Mouse (Mus musculus): ENCODE measurements at regions not wholly inside any gene's neighbourhood (a gene's known extent, or its start where the extent isn't known, plus 50 kb on each side); places are given as distances from the start of the nearest gene placed in this dataset.

- peak overlapping the region; percentile 50; the same call in 1 of the 2 replicates for H3K27ac ChIP-seq
- DNase-seq (ENCODE audit: low spot score) = peak; percentile 60
- 78% methylated on average over 18 of the region's 18 CpGs for WGBS
- H3K4me3 ChIP-seq = no peak overlapping the region
- H3K36me3 ChIP-seq = no peaks in the 10 kb centered on the region
- H3K4me1 ChIP-seq = peaks cover 10% of the 10 kb centered on the region; the same call in 1 of the 2 replicates
- no peaks in the 10 kb centered on the region for H3K27me3 ChIP-seq (ENCODE audit: insufficient read depth, poor library complexity, severe bottlenecking)
- 0 out of 2 replicates have a peak, but pooled peaks cover 3% of the 10 kb centered on the region for H3K9me3 ChIP-seq
These were observed 76.8 kb upstream of the Synm start for GRCm38 (mm10) chr7:67836117-67836949.

- WGBS = 74% methylated on average over 2 of the region's 2 CpGs
- H3K27ac ChIP-seq = no peak overlapping the region
These were observed 72.2 kb upstream of the Synm start for GRCm38 (mm10) chr7:67831738-67832137.

GRCm38 (mm10) chr7:67827386-67827785 lies 67.8 kb upstream of the Synm start:
- 52% methylated on average over 12 of the region's 12 CpGs for WGBS
- H3K27me3 ChIP-seq (ENCODE audit: insufficient read depth, poor library complexity, severe bottlenecking) = peaks cover 8% of the 10 kb centered on the region; the same call in 1 of the 2 replicates
- H3K36me3 ChIP-seq = no peaks in the 10 kb centered on the region
- H3K4me1 ChIP-seq = peaks cover 17% of the 10 kb centered on the region; the same call in 1 of the 2 replicates
- no peak overlapping the region for H3K4me3 ChIP-seq
- H3K9me3 ChIP-seq = no peaks in the 10 kb centered on the region
- peak; percentile 41 for DNase-seq (ENCODE audit: low spot score)
- no peak overlapping the region for H3K27ac ChIP-seq

More at GRCm38 (mm10) chr7:67831738-67832137, 72.2 kb upstream of the Synm start:
- H3K36me3 ChIP-seq = no peaks in the 10 kb centered on the region
- peak; percentile 54 for DNase-seq (ENCODE audit: low spot score)
- H3K4me3 ChIP-seq = no peak overlapping the region
- 0 out of 2 replicates have a peak, but pooled peaks cover 3% of the 10 kb centered on the region for H3K9me3 ChIP-seq
- peaks cover 18% of the 10 kb centered on the region; the same call in 1 of the 2 replicates for H3K4me1 ChIP-seq
- peaks cover 5% of the 10 kb centered on the region; the same call in 1 of the 2 replicates for H3K27me3 ChIP-seq (ENCODE audit: insufficient read depth, poor library complexity, severe bottlenecking)

GRCm38 (mm10) chr7:67826936-67827335 lies 67.4 kb upstream of the Synm start:
- Histone ChIP-seq H3K27me3 (ENCODE audit: insufficient read depth, poor library complexity, severe bottlenecking) (peaks cover 8% of the 10 kb centered on the region; the same call in 1 of the 2 replicates), H3K9me3 (no peaks in the 10 kb centered on the region), H3K4me3 (no peak overlapping the region), H3K36me3 (no peaks in the 10 kb centered on the region), H3K4me1 (peaks cover 17% of the 10 kb centered on the region; the same call in 1 of the 2 replicates), H3K27ac (no peak overlapping the region)
- DNase-seq (ENCODE audit: low spot score) = peak; percentile 68
- 90% methylated on average over 13 of the region's 13 CpGs for WGBS

GRCm38 (mm10) chr7:67826368-67826767 lies 66.8 kb upstream of the Synm start:
- Histone ChIP-seq H3K4me3 (no peak overlapping the region), H3K4me1 (peaks cover 17% of the 10 kb centered on the region; the same call in 1 of the 2 replicates), H3K36me3 (no peaks in the 10 kb centered on the region), H3K9me3 (no peaks in the 10 kb centered on the region), H3K27ac (no peak overlapping the region), H3K27me3 (ENCODE audit: insufficient read depth, poor library complexity, severe bottlenecking) (peaks cover 8% of the 10 kb centered on the region; the same call in 1 of the 2 replicates)
- WGBS = 87% methylated on average over 6 of the region's 6 CpGs
- peak; percentile 36 for DNase-seq (ENCODE audit: low spot score)

- Histone ChIP-seq H3K4me1 (peaks cover 17% of the 10 kb centered on the region; the same call in 1 of the 2 replicates), H3K9me3 (no peaks in the 10 kb centered on the region), H3K27ac (no peak overlapping the region), H3K4me3 (no peak overlapping the region), H3K27me3 (ENCODE audit: insufficient read depth, poor library complexity, severe bottlenecking) (peaks cover 8% of the 10 kb centered on the region; the same call in 1 of the 2 replicates), H3K36me3 (no peaks in the 10 kb centered on the region)
- 83% methylated on average over 7 of the region's 7 CpGs for WGBS
- DNase-seq (ENCODE audit: low spot score) = peak; percentile 50
These were observed 66.2 kb upstream of the Synm start for GRCm38 (mm10) chr7:67825636-67826280.

- H3K4me1 ChIP-seq = peaks cover 21% of the 10 kb centered on the region; the same call in 1 of the 2 replicates
- no peak overlapping the region for H3K27ac ChIP-seq
- H3K9me3 ChIP-seq = no peaks in the 10 kb centered on the region
- WGBS = 31% methylated on average over 8 of the region's 8 CpGs
- no peaks in the 10 kb centered on the region for H3K36me3 ChIP-seq
- DNase-seq (ENCODE audit: low spot score) = peak; percentile 75
- H3K27me3 ChIP-seq (ENCODE audit: insufficient read depth, poor library complexity, severe bottlenecking) = peaks cover 8% of the 10 kb centered on the region; the same call in 1 of the 2 replicates
- H3K4me3 ChIP-seq = no peak overlapping the region
These were observed 64.6 kb upstream of the Synm start for GRCm38 (mm10) chr7:67823943-67824645.

- peak; percentile 53 for DNase-seq (ENCODE audit: low spot score)
- Histone ChIP-seq H3K27me3 (ENCODE audit: insufficient read depth, poor library complexity, severe bottlenecking) (peaks cover 3% of the 10 kb centered on the region; the same call in 1 of the 2 replicates), H3K4me3 (no peak overlapping the region), H3K36me3 (no peaks in the 10 kb centered on the region), H3K4me1 (peaks cover 11% of the 10 kb centered on the region; the same call in 1 of the 2 replicates), H3K9me3 (no peaks in the 10 kb centered on the region), H3K27ac (no peak overlapping the region)
- 91% methylated on average over 5 of the region's 5 CpGs for WGBS
These were observed 60.0 kb upstream of the Synm start for GRCm38 (mm10) chr7:67819551-67819950.

- 0 out of 2 replicates have a peak, but pooled peaks cover 3% of the 10 kb centered on the region for H3K4me1 ChIP-seq
- DNase-seq (ENCODE audit: low spot score) = peak; percentile 64
- no peaks in the 10 kb centered on the region for H3K36me3 ChIP-seq
- H3K4me3 ChIP-seq = no peak overlapping the region
- H3K27ac ChIP-seq = no peak overlapping the region
- no peaks in the 10 kb centered on the region for H3K27me3 ChIP-seq (ENCODE audit: insufficient read depth, poor library complexity, severe bottlenecking)
- no peaks in the 10 kb centered on the region for H3K9me3 ChIP-seq
- 90% methylated on average over 6 of the region's 6 CpGs for WGBS
These were observed 58.0 kb upstream of the Synm start for GRCm38 (mm10) chr7:67817556-67817955.

- no peak for DNase-seq (ENCODE audit: low spot score)
- H3K4me3 ChIP-seq = no peak overlapping the region
- H3K9me3 ChIP-seq = no peaks in the 10 kb centered on the region
- no peaks in the 10 kb centered on the region for H3K4me1 ChIP-seq
- H3K27me3 ChIP-seq (ENCODE audit: insufficient read depth, poor library complexity, severe bottlenecking) = no peaks in the 10 kb centered on the region
- WGBS = 71% methylated on average over 9 of the region's 9 CpGs
- H3K36me3 ChIP-seq = no peaks in the 10 kb centered on the region
- H3K27ac ChIP-seq = no peak overlapping the region
These were observed 55.3 kb upstream of the Synm start for GRCm38 (mm10) chr7:67814861-67815260.

All from heart, embryonic 10.5 days (tissue).